Mouse (Mus musculus): ENCODE results near the gene Odf3l1. TPM values are rescaled to one million over a fixed set of nuclear protein-coding genes. Genes with fewer than 3 reads are reported as not detected.

Odf3l1 gene
- polyA plus RNA-seq, 1 experiment = 1.7 TPM

- WGBS = 39% methylated on average over 5 of the region's 5 CpGs
- Histone ChIP-seq H3K4me1 (ENCODE audit: control insufficient read depth, insufficient read depth, low read length) (no peaks in the 10 kb centered on the region; the same call in 1 of the 2 replicates), H3K4me3 (replicated peaks; ENCODE audit: extremely low read depth, low read depth, low read length) (no peak overlapping the region)
- no peak for DNase-seq
- TF ChIP-seq CTCF (IDR thresholded peaks at IDR 0.05; ENCODE audit: insufficient read depth, low read length) (no peak), POLR2A (IDR thresholded peaks at IDR 0.05; ENCODE audit: borderline replicate concordance, extremely low read depth, low read depth, low read length) (peak; percentile 35; the same call in 1 of the 2 replicates)
Measured at GRCm38 (mm10) chr9:56871191-56871590, 6.7 kb upstream of the Odf3l1 start.

DNA sequence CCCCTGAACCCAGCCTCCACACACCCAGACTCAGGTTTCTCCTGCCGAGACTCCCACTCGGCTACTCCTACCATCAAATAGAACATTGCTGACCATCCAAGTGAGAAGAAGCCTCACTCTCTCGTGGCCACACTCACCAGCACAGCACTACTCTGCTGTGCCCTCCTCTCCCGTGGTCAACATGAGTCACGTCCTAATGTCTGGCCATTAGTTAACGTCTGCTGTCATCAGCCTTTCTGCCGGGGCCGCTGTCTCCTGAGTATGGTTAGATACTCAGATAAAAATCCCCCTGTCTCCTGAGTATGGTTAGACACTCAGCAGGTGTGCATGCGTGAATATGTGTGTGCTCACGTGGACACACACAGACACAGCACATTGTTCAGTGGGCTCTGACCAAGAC lies 6.3 kb upstream of the Odf3l1 start:
- no peak for TF ChIP-seq POLR2A (IDR thresholded peaks at IDR 0.05; ENCODE audit: borderline replicate concordance, extremely low read depth, low read depth, low read length)
- no peak for TF ChIP-seq CTCF (IDR thresholded peaks at IDR 0.05; ENCODE audit: insufficient read depth, low read length)
- H3K4me1 ChIP-seq (ENCODE audit: control insufficient read depth, insufficient read depth, low read length) = no peaks in the 10 kb centered on the region; the same call in 1 of the 2 replicates

DNA sequence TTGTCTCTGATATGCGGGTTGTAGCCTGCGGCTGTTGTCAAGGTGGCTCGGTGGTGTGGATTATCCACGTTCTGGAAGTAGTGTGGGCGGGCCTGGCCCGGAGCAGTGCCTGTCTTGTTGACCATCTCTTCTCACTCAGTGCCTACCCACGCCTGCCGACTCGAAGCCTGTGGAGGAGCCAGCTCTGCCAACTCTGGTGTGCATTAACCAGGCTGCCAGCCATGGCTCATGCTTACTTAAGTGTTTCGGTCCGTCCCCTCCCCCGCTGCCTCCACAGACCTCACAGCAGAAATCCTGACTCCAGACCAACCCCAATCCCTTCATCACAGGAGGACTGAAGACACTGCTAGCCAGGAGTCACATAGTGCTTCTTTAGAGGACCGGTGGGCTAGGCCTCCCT lies 5.1 kb upstream of the Odf3l1 start:
- TF ChIP-seq CTCF (IDR thresholded peaks at IDR 0.05; ENCODE audit: insufficient read depth, low read length) (no peak), POLR2A (IDR thresholded peaks at IDR 0.05; ENCODE audit: borderline replicate concordance, extremely low read depth, low read depth, low read length) (no peak)
- no peak for DNase-seq
- Histone ChIP-seq H3K4me3 (replicated peaks; ENCODE audit: extremely low read depth, low read depth, low read length) (no peak overlapping the region), H3K4me1 (ENCODE audit: control insufficient read depth, insufficient read depth, low read length) (peaks cover 3% of the 10 kb centered on the region; the same call in 1 of the 2 replicates)
- WGBS = 60% methylated on average over 13 of the region's 13 CpGs

More for the DNA sequence above, 6.3 kb upstream of the Odf3l1 start:
- DNase-seq = no peak
- WGBS = 59% methylated on average over 10 of the region's 10 CpGs
- H3K4me3 ChIP-seq (replicated peaks; ENCODE audit: extremely low read depth, low read depth, low read length) = no peak overlapping the region

GRCm38 (mm10) chr9:56868292-56868691 lies 3.8 kb upstream of the Odf3l1 start:
- H3K4me1 ChIP-seq (ENCODE audit: control insufficient read depth, insufficient read depth, low read length) = peaks cover 3% of the 10 kb centered on the region; the same call in 1 of the 2 replicates
- DNase-seq = no peak
- TF ChIP-seq POLR2A (IDR thresholded peaks at IDR 0.05; ENCODE audit: borderline replicate concordance, extremely low read depth, low read depth, low read length) = peak; percentile 26; the same call in 1 of the 2 replicates
- no peak for TF ChIP-seq CTCF (IDR thresholded peaks at IDR 0.05; ENCODE audit: insufficient read depth, low read length)
- 31% methylated on average over 6 of the region's 6 CpGs for WGBS
- H3K4me3 ChIP-seq (replicated peaks; ENCODE audit: extremely low read depth, low read depth, low read length) = no peak overlapping the region

DNA sequence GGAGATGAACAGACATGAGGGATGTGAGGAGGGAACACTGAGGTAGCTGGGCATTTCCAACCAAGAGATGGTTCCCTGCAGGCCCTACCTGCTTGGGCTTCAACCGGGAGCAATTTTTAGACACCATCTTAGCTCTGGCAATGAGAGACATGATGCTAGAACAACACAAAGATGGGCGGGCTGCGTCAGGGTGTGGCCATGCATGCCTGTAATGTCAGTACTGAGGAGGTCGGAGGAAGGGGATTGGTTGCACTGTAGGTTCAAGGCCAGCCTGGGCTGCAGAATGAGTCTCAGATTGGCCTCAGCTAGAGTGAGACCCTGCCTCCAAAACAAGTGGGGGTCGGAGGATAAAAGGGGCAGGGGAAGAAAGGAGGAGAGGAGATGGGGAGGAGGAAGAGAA lies 2.0 kb upstream of the Odf3l1 start:
- H3K4me1 ChIP-seq (ENCODE audit: control insufficient read depth, insufficient read depth, low read length) = 0 out of 2 replicates have a peak, but pooled peaks cover 3% of the 10 kb centered on the region
- no peak for DNase-seq
- WGBS = 79% methylated on average over 5 of the region's 5 CpGs
- no peak overlapping the region for H3K4me3 ChIP-seq (replicated peaks; ENCODE audit: extremely low read depth, low read depth, low read length)
- TF ChIP-seq POLR2A (IDR thresholded peaks at IDR 0.05; ENCODE audit: borderline replicate concordance, extremely low read depth, low read depth, low read length) (no peak), CTCF (IDR thresholded peaks at IDR 0.05; ENCODE audit: insufficient read depth, low read length) (no peak)

DNA sequence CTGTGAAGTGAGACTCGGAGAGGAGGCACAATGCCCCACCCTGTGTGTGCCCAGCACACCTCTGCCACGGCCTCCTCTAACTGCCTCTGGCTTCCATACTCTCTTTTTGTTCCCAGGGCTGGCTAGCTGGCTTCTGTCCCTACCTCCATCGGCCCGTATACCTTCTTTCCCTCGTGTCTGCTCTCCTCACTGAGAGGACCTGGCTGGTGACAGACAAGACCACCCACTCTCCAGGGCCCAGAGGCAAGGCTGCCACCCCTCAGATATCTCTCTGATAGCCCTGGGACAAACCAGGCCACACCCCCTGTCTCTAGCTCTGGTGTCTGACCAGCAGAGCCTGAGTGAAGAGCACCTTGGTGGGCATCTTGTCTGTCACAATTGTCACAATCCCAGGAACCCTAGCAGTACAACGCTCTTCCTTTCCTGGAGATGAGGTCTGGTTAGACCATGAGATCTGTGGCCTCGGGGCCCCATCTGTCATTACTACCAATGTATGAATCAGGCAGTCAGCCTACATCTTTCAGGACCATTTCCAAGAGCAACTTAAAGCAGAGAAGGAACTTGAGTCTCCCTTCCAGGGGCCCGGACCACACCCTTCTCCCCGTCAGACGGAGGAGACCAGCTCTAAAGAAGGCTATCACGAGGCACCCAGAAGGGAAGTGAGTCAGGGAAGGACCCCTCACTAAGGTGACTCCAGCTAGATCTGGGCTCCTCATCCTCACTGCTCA lies 1.4 kb upstream of the Odf3l1 start:
- 0 out of 2 replicates have a peak, but pooled peaks cover 3% of the 10 kb centered on the region for H3K4me1 ChIP-seq (ENCODE audit: control insufficient read depth, insufficient read depth, low read length)
- 65% methylated on average over 11 of the region's 11 CpGs for WGBS
- TF ChIP-seq CTCF (IDR thresholded peaks at IDR 0.05; ENCODE audit: insufficient read depth, low read length) (no peak), POLR2A (IDR thresholded peaks at IDR 0.05; ENCODE audit: borderline replicate concordance, extremely low read depth, low read depth, low read length) (no peak)
- DNase-seq = no peak
- no peak overlapping the region for H3K4me3 ChIP-seq (replicated peaks; ENCODE audit: extremely low read depth, low read depth, low read length)

DNA sequence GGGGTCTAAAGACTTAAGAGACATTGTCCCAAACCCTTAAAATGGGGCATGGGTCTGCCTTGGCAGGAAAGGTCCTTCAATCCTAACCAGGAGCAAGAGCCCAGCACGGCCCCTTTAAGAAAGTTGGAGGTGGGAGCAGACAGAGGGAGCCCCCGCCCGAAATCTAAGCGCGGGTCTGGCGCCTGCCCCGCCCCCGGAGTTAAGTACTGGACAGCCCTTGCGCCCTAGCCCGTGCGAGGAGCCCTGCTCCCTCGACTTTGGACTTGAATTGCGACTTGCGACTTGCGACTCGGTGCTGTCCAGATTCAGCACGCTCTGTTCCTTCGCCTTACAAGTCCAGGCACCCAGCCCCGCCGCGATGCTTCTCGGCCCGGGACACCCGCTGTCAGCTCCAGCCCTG lies 353 bp upstream of the Odf3l1 start, which contains the start of gene Cspg4:
Gene Cspg4, plus strand, starts transcription at position 202 of the 400 bp plus-strand sequence.
- H3K4me1 ChIP-seq (ENCODE audit: control insufficient read depth, insufficient read depth, low read length) = 0 out of 2 replicates have a peak, but pooled peaks cover 6% of the 10 kb centered on the region
- H3K4me3 ChIP-seq (replicated peaks; ENCODE audit: extremely low read depth, low read depth, low read length) = peak within 1 kb of the TSS; percentile 36
- TF ChIP-seq POLR2A (IDR thresholded peaks at IDR 0.05; ENCODE audit: borderline replicate concordance, extremely low read depth, low read depth, low read length) = peak; percentile 76; the same call in 1 of the 2 replicates
- TF ChIP-seq CTCF (IDR thresholded peaks at IDR 0.05; ENCODE audit: insufficient read depth, low read length) = no peak
- 7% methylated on average over 24 of the region's 24 CpGs for WGBS
- DNase-seq = no peak

DNA sequence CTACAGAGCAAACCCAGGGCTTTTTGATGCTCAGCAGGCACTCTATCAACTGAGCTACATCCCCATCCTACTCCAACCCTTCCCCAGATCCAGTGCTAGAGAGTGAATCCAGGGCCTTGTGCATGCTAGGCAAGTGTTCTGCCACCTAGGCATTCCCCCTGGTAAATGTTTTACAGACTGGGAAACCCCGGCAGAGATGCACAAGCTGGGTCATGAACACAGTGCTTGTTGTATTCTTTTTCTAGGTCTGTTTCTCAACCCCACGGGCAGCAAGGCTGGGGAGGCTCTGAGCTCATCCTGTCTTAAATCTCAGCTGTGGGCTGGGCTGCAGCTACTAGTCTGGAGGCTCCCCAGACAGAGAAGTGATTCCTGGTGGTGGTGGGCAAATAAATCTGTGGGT lies 1.6 kb downstream of the Odf3l1 start:
- TF ChIP-seq CTCF (IDR thresholded peaks at IDR 0.05; ENCODE audit: insufficient read depth, low read length) = no peak
- TF ChIP-seq POLR2A (IDR thresholded peaks at IDR 0.05; ENCODE audit: borderline replicate concordance, extremely low read depth, low read depth, low read length) = no peak
- no peak overlapping the region for H3K4me3 ChIP-seq (replicated peaks; ENCODE audit: extremely low read depth, low read depth, low read length)
- H3K4me1 ChIP-seq (ENCODE audit: control insufficient read depth, insufficient read depth, low read length) = 0 out of 2 replicates have a peak, but pooled peaks cover 6% of the 10 kb centered on the region
- WGBS = 42% methylated on average over 2 of the region's 2 CpGs
- no peak for DNase-seq

DNA sequence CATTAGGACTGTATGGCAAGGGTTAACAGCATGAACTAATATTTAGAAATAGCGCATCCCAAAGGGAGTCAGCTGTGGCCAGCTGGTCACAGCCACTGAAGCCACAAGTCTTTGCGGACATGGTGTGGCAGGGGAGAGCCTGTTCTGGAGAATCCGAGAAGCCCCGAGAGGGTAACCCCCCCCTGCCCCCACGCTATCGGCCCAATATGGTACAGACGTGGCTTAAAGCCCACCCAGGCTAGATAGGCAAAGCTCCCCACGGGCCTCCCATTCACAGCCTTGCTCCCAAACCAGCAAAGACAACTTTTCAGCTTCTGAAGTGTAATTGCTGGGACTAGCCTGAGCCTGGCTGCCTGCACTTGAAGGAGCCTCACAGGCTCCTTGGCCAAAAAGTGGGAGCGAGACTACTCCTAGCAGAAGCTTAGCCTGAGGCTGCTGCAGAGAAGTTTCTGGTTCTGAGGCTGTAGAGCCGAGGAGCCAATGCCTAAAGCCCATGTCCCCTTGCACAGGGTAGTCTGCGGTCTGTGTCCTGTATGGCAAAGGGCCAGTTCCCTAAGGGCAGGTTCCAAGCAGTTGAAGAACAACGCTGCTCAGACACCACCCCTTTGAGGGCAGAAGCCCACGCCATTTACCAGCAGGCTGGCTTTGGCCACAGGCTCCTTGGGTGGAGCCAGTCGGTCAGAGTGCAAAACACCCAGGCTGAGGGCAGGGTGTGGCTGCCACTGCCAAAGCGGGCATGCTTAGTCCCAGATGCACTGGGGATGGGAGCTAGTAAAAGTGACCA lies 3.8 kb downstream of the Odf3l1 start:
- Histone ChIP-seq H3K4me1 (ENCODE audit: control insufficient read depth, insufficient read depth, low read length) (0 out of 2 replicates have a peak, but pooled peaks cover 6% of the 10 kb centered on the region), H3K4me3 (replicated peaks; ENCODE audit: extremely low read depth, low read depth, low read length) (no peak overlapping the region)
- WGBS = 40% methylated on average over 15 of the region's 15 CpGs
- DNase-seq = no peak
- TF ChIP-seq POLR2A (IDR thresholded peaks at IDR 0.05; ENCODE audit: borderline replicate concordance, extremely low read depth, low read depth, low read length) (no peak), CTCF (IDR thresholded peaks at IDR 0.05; ENCODE audit: insufficient read depth, low read length) (no peak)
